In the genomic region with DNA sequence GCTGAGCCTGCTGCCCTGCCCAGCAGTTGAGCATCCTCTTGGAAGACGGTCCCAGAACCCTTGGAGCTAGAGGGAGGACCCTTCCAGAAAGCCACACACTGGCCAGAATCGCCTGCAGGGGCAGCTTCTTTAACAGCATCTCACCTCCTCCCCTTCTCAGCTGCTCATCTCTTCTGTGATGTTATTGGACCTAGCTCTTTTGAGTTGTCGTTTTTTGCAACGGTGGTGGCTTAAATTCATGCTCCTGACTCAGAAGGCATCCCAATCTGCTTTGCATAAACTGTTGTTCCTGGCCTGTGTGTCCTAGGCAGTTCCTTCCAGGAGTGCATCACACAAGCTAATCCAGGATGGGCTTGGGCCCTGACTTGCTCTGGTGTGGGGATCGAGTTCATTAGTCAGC, we compare ENCODE assay signal across 30 mouse cellular contexts. TPM values are rescaled to one million over a fixed set of nuclear protein-coding genes. Genes with fewer than 3 reads are reported as not detected.
"Had no signal": no experiment of that assay in that cellular context is flagged by ENCODE, and none has a peak within 500 bp of the region (broad histone marks: within the 10 kb centered on the region; RNA-seq: fewer than 3 reads in every experiment).

No protein-coding gene starts in this region.

- ATAC-seq: hindbrain, embryonic 16.5 days; inflammation-experienced regulatory T-cells, adult 6 months; intestine, embryonic 15.5 days; intestine, postnatal 0 days; liver, embryonic 12.5 days had no signal

- DNase-seq: gastrocnemius, adult 2 months; gastrocnemius, postnatal 10 days; gastrocnemius, postnatal 25 days; heart, adult 2 months; heart, postnatal 10 days; heart, postnatal 4 days; kidney, adult 18-20 months; kidney, adult 8-10 months; kidney, postnatal 10 days; kidney, postnatal 25 days; kidney, postnatal 4 days; layer of hippocampus, adult 9-11 months; layer of hippocampus, postnatal 36 days; left cerebral cortex, postnatal 4 days had no signal

RNA-seq across cellular contexts. Expression of gene Smco2, which starts 52.5 kb away (rescaled TPM):
- polyA plus RNA-seq: heart, embryonic 11.5 days; hindbrain, embryonic 10.5 days; hindbrain, embryonic 12.5 days; hindbrain, embryonic 14.5 days; hindbrain, embryonic 16.5 days; inflammation-experienced regulatory T-cells, adult 6 months; intestine, embryonic 15.5 days; intestine, postnatal 0 days; kidney, embryonic 14.5 days; kidney, embryonic 16.5 days; limb, embryonic 11.5 days; limb, embryonic 13.5 days; limb, embryonic 15.5 days; liver, embryonic 12.5 days; liver, embryonic 14.5 days; liver, embryonic 16.5 days had no signal
